In genomic region chr17:12364426-12364735, GRCm38 (mm10) we compare ENCODE assay signal across 10 mouse cellular contexts. TPM values are rescaled to one million over a fixed set of nuclear protein-coding genes. Genes with fewer than 3 reads are reported as not detected.
DNase-seq lines count a peak whose midpoint lies in the region; ATAC-seq and TF ChIP-seq lines count a peak whose summit lies in the region.
"Had no signal": no experiment of that assay in that cellular context is flagged by ENCODE, and none has a peak within 500 bp of the region (broad histone marks: within the 10 kb centered on the region; RNA-seq: fewer than 3 reads in every experiment).

No protein-coding gene starts in this region.

- TF ChIP-seq POLR2A in CH12.LX (IDR thresholded peaks at IDR 0.05; ENCODE audit: low read depth, low read length) = no peak

- no peak for TF ChIP-seq EP300 in CH12.LX (IDR thresholded peaks at IDR 0.05; ENCODE audit: low read length)

- H3K27me3 ChIP-seq in CH12.LX (replicated peaks) = no peaks in the 10 kb centered on the region
- H3K27me3 ChIP-seq: heart, embryonic 15.5 days had no signal

- H3K79me2 ChIP-seq in CH12.LX (replicated peaks; ENCODE audit: control insufficient read depth, extremely low read depth, insufficient read depth, poor library complexity, severe bottlenecking) = no peaks in the 10 kb centered on the region

- peak overlapping the region; percentile 81 for H3K4me2 ChIP-seq in CH12.LX (ENCODE audit: insufficient read depth, low read depth, poor library complexity, severe bottlenecking)
- H3K4me2 ChIP-seq: heart, embryonic 15.5 days; midbrain, embryonic 11.5 days had no signal

- no peak overlapping the region for H3K9ac ChIP-seq in CH12.LX (ENCODE audit: insufficient read depth, low read depth)
- H3K9ac ChIP-seq: heart, embryonic 15.5 days had no signal

- no peaks in the 10 kb centered on the region for H3K36me3 ChIP-seq in CH12.LX (replicated peaks in 1 of 2; ENCODE audit: control insufficient read depth in 1 of 2, insufficient read depth in 1 of 2, low read length in 1 of 2)
- H3K36me3 ChIP-seq: heart, embryonic 15.5 days had no signal

- no peaks in the 10 kb centered on the region for H3K9me3 ChIP-seq in CH12.LX (replicated peaks; ENCODE audit: low read length)
- H3K9me3 ChIP-seq: heart, embryonic 15.5 days had no signal

- no peak; a peak in 1 of 4 replicates for TF ChIP-seq CTCF in CH12.LX (conservative IDR thresholded peaks at IDR 0.05 in 1 of 2, IDR thresholded peaks at IDR 0.05 in 1 of 2; ENCODE audit: low read depth in 2 of 2, low read length in 2 of 2)

- in situ Hi-C loops in CH12.LX (cut with MboI; ENCODE audit: low pct_ligation_motif_present, low pct_unique_long_range_greater_than_20kb, low sequenced_read_pairs) = loop anchor here (5.0 to 10.0 kb wide), 4 partner anchors 47 to 330 kb away; partner anchors contain the start of gene Map3k4

- no peak for DNase-seq in frontal cortex, postnatal 25 days (ENCODE audit: low spot score in 2 of 2)
- DNase-seq in CH12.LX (ENCODE audit: extremely low read depth) = no peak
- DNase-seq in frontal cortex, postnatal 36 days (ENCODE audit: low spot score in 2 of 2) = peak; percentile 21 to 57
- no peak for DNase-seq in urinary bladder, postnatal 10 days (ENCODE audit: low spot score)
- no peak for DNase-seq in adrenal gland, adult 2 months
- no peak for DNase-seq in kidney, postnatal 25 days

- H3K27ac ChIP-seq in CH12.LX (ENCODE audit: insufficient read depth, low read depth) = peak overlapping the region; percentile 18; the same call in 1 of the 2 replicates
- H3K27ac ChIP-seq: heart, embryonic 15.5 days had no signal

- dilution Hi-C loops in CH12.LX (cut with MboI; ENCODE audit: extremely low pct_ligation_motif_present, extremely low pct_unique_long_range_greater_than_20kb, low sequenced_read_pairs) = no loop called here

- TF ChIP-seq RAD21 in CH12.LX (IDR thresholded peaks at IDR 0.05; ENCODE audit: low read depth, low read length) = no peak; the same call in 1 of the 2 replicates

- peak overlapping the region in 1 of 3 experiments; percentile 6 for H3K4me3 ChIP-seq in CH12.LX (replicated peaks in 1 of 3; ENCODE audit: low read depth in 2 of 3, low read length in 2 of 3, poor library complexity in 1 of 3)
- H3K4me3 ChIP-seq: heart, embryonic 15.5 days had no signal

- ATAC-seq in frontal cortex, adult (ENCODE audit: low TSS enrichment) = peak; percentile 79
- ATAC-seq in megakaryocyte-erythroid progenitor cell, adult 5-6 weeks (replicated peaks; ENCODE audit: low FRiP score, low TSS enrichment, poor library complexity, severe bottlenecking) = 0 out of 2 replicates have a peak, but pooled peaks have one; percentile 46

- peaks cover 10 to 28% of the 10 kb centered on the region in 2 experiments for H3K4me1 ChIP-seq in CH12.LX (ENCODE audit: control insufficient read depth in 1 of 2, insufficient read depth in 2 of 2)

TF ChIP-seq in CH12.LX, 34 proteins besides CTCF, POLR2A, EP300 and RAD21:
- 0 out of 2 replicates have a peak, but pooled peaks have one; percentile 35 for TF ChIP-seq BHLHE40 (IDR thresholded peaks at IDR 0.05; ENCODE audit: low read depth, low read length)
- no peak for TF ChIP-seq ZC3H11A (IDR thresholded peaks at IDR 0.05; ENCODE audit: low read depth, low read length)
- peak; percentile 65 for TF ChIP-seq USF1 (IDR thresholded peaks at IDR 0.05; ENCODE audit: low read depth, low read length)
- 0 out of 2 replicates have a peak, but pooled peaks have one; percentile 19 for TF ChIP-seq USF2 (conservative IDR thresholded peaks at IDR 0.05; ENCODE audit: low read depth, low read length)
- TF ChIP-seq ETS1 (conservative IDR thresholded peaks at IDR 0.05; ENCODE audit: low read depth, low read length) = no peak

RNA-seq across cellular contexts. Expression of gene Plg, which starts 14.0 kb away (rescaled TPM):
- total RNA-seq in CH12.LX (2012; rRNA removed) (not detected in 2 replicates), CH12.LX (2014; rRNA removed) (not detected in 2 replicates)
- not detected in 2 replicates for polyA plus RNA-seq in CH12.LX (2012; ENCODE audit: insufficient read length, low read depth)
- not detected in 2 replicates for total RNA-seq in megakaryocyte-erythroid progenitor cell, adult 5-6 weeks (2014; fragmentation: Nextera tagmentation)
- total RNA-seq in megakaryocyte-erythroid progenitor cell, adult 5-6 weeks (2017) = not detected in 2 replicates
- 1 to 10 TPM in 1 of 2 experiments, under 1 TPM in 1; 0.14 to 5.4 TPM for total RNA-seq in adrenal gland, adult 2 months (2021)
- polyA plus RNA-seq in adrenal gland, adult 2 months (2012; rRNA removed) = 0.03 and 0.33 TPM in 2 replicates
- polyA plus RNA-seq: midbrain, embryonic 11.5 days had no signal

RNA-seq across cellular contexts. Expression of gene Map3k4, which starts 45.8 kb away (rescaled TPM):
- 21.7 and 22.6 TPM in 2 replicates for total RNA-seq in CH12.LX (2012; rRNA removed)
- total RNA-seq in CH12.LX (2014; rRNA removed) = 12.7 and 14.8 TPM in 2 replicates
- polyA plus RNA-seq in CH12.LX (2012; ENCODE audit: insufficient read length, low read depth) = 16.8 and 20.9 TPM in 2 replicates
- 18.8 and 19.9 TPM in 2 replicates for total RNA-seq in megakaryocyte-erythroid progenitor cell, adult 5-6 weeks (2014; fragmentation: Nextera tagmentation)
- total RNA-seq in megakaryocyte-erythroid progenitor cell, adult 5-6 weeks (2017) = 18.2 and 20.2 TPM in 2 replicates
- 10 to 100 TPM; 24.6 to 30.7 TPM for total RNA-seq in adrenal gland, adult 2 months (2021)
- 51.3 and 52.1 TPM in 2 replicates for polyA plus RNA-seq in adrenal gland, adult 2 months (2012; rRNA removed)

Comparison
In these comparisons a context has a peak if more than half of its experiments do, and no peak if none do; other contexts are left out.
1. DNase-seq: peak in frontal cortex, postnatal 36 days (2 of 2); none in frontal cortex, postnatal 25 days (0 of 2), CH12.LX (single experiment), urinary bladder, postnatal 10 days (single experiment), adrenal gland, adult 2 months (single experiment) and kidney, postnatal 25 days (0 of 2).